Mouse (Mus musculus): ENCODE results near the gene Pomgnt2.

GRCm38 (mm10) chr9:121968258-121968657, 28.7 kb downstream of the Pomgnt2 start:
- no peak for TF ChIP-seq CTCF (IDR thresholded peaks at IDR 0.05; ENCODE audit: borderline replicate concordance, control insufficient read depth, extremely low read depth, insufficient read depth, low read length, poor library complexity)
- TF ChIP-seq POLR2A (IDR thresholded peaks at IDR 0.05; ENCODE audit: control insufficient read depth, extremely low read depth, insufficient read depth, low read length, poor library complexity), result no peak

Measured in thymus, adult 2 months (tissue).